Mouse (Mus musculus) heart, embryonic 11.5 days (tissue): Measurements from ENCODE around the gene Anapc2. TPM values are rescaled to one million over a fixed set of nuclear protein-coding genes. Genes with fewer than 3 reads are reported as not detected.
A peak's percentile ranks its signal among the peaks of the same experiment; 100 is the strongest.

Experiments
- ATAC-seq: fragments of 200-750 bp; cut with Nextera tagmentation; replicated peaks from 2 replicates; pipeline ENCODE4 v1.8.0; 2017; ENCODE audit warnings: moderate library complexity; ENCODE audit not compliant: insufficient number of reproducible peaks, low FRiP score, low TSS enrichment
- H3K27ac ChIP-seq: fragments of 300-500 bp; sonication (generic); 2 replicates; pipeline ENCODE4 v1.5.1; 2014; ENCODE audit warnings: mild to moderate bottlenecking, low read depth, low read length
- H3K27me3 ChIP-seq: fragments of 300-500 bp; sonication (generic); 2 replicates; pipeline ENCODE4 v1.6.1; 2014; ENCODE audit warnings: mild to moderate bottlenecking, low read length, mixed read lengths; ENCODE audit not compliant: control insufficient read depth, insufficient read depth
- H3K36me3 ChIP-seq: fragments of 300-500 bp; sonication (generic); 2 replicates; pipeline ENCODE4 v1.6.1; 2014; ENCODE audit warnings: mild to moderate bottlenecking, low read length, moderate library complexity, mixed read lengths; ENCODE audit not compliant: control insufficient read depth, insufficient read depth
- H3K4me1 ChIP-seq: fragments of 300-500 bp; sonication (generic); 2 replicates; pipeline ENCODE4 v1.6.1; 2014; ENCODE audit warnings: low read length; ENCODE audit not compliant: control insufficient read depth, insufficient read depth
- H3K4me2 ChIP-seq: fragments of 300-500 bp; sonication (generic); 2 replicates; pipeline ENCODE4 v1.6.1; 2014; ENCODE audit warnings: mild to moderate bottlenecking, moderate library complexity
- H3K4me3 ChIP-seq: fragments of 300-500 bp; sonication (generic); 2 replicates; pipeline ENCODE4 v1.5.1; 2014; ENCODE audit warnings: low read depth, low read length
- H3K9ac ChIP-seq: fragments of 300-500 bp; sonication (generic); 2 replicates; pipeline ENCODE4 v1.6.1; 2014; ENCODE audit warnings: mild to moderate bottlenecking, low read depth, low read length, moderate library complexity
- H3K9me3 ChIP-seq: fragments of 300-500 bp; sonication (generic); replicated peaks from 2 replicates; pipeline ENCODE4 v1.6.1; 2016; ENCODE audit warnings: low read length; ENCODE audit not compliant: control insufficient read depth
- WGBS: fragments of 180-500 bp; shearing (Covaris S2); extraction: QIAGEN DNeasy Blood & Tissue Kit; methylation state at CpG from one replicate; pipeline ENCODE4 v1.1.7; 2014; ENCODE audit not compliant: insufficient replicate concordance; 5-methylcytosine and 5-hydroxymethylcytosine counted together
- polyA plus RNA-seq: library from polyadenylated mRNA; unstranded; fragments of >200 nt; fragmentation: Nextera tagmentation; extraction: Ambion mirVana; gene quantifications from 2 replicates; pipeline ENCODE4 v1.2.1, GENCODE M21; 2014

Anapc2 gene
- polyA plus RNA-seq, 1 experiment from 2014 or later, result 73.0 TPM

DNA sequence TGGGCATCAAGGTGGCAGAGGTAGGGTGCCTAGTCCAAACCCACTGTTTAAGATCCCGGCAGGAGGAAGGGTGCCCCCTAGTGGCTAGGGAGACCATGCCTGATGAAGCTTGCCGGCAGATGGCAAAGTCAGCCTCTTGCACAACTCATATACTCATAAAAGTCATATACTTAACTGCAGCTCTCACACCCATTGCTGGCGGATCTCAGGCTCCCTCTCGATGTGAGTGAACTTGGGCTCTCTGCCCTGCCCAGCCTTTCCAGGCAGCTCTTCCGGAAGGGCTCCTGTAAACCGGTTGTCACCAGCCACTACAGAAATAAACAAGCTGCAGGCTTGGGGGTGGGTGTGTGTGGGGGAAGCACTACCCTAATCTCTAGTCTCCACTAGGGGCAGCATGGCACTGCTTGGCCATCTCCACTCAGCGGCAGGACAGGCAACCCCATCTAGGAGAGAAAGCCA, 43.8 kb upstream of the Anapc2 start:
- Histone ChIP-seq H3K9me3 (no peaks in the 10 kb centered on the region), H3K27ac (peak overlapping the region; percentile 59), H3K4me3 (peak overlapping the region; percentile 34), H3K4me1 (peaks cover 12% of the 10 kb centered on the region), H3K36me3 (no peaks in the 10 kb centered on the region), H3K9ac (peak overlapping the region; percentile 58; the same call in 1 of the 2 replicates), H3K27me3 (peaks cover 24% of the 10 kb centered on the region; the same call in 1 of the 2 replicates), H3K4me2 (peak overlapping the region; percentile 63)
- no peak for ATAC-seq
- WGBS, result under 1% methylated on average over 7 of the region's 7 CpGs

DNA sequence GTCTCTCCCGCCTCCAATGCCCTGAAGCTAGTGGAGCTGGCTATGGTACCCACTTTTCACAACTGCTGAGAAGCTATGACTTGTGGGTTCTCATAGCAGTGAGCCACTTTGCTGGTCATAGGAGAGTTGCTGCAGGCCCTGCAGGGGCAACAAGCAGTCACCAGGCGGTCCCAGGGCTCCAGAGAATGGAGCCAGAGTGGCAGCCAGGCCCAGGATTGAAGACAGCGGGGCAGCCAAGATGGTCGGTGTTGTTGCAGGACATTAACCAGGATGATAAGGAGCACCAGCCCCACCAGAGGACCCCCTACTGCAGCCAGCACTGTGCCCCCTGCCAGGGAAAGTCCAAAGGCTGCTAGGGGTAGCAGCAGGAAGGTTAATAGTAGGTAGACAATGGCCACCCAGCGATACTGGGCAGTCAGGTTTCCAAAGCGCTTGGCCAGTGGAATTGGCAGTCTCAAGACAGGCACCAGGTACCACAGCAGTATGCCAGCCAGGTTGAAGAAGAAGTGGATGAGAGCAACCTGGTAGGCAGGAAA, 43.2 kb upstream of the Anapc2 start:
- Histone ChIP-seq H3K27ac (no peak overlapping the region), H3K27me3 (peaks cover 24% of the 10 kb centered on the region; the same call in 1 of the 2 replicates), H3K36me3 (no peaks in the 10 kb centered on the region), H3K9me3 (no peaks in the 10 kb centered on the region), H3K4me2 (peak overlapping the region; percentile 63), H3K4me3 (peak overlapping the region; percentile 34; the same call in 1 of the 2 replicates), H3K4me1 (peaks cover 8% of the 10 kb centered on the region; the same call in 1 of the 2 replicates), H3K9ac (peak overlapping the region; percentile 34; the same call in 1 of the 2 replicates)
- WGBS, result 65% methylated on average over 6 of the region's 6 CpGs
- ATAC-seq, result no peak

DNA sequence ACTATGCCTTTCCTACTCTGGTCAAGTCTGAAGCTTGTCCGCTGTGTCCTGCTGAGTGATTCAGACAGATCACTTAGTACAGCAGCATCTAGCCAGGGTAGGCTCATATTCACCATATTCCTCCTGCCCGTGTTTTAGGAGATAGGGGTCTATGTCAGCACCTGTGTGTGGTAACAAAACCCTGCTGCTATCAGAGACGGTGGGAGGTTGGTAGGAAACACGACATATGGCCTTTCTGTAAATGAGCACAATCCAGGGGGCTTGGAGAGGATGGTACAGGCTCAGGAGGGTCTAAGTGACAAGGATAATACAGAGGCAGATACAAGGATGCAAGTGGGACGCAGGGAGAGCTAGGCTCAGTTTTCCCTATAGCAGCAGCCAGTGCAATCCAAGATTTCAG, 42.7 kb upstream of the Anapc2 start:
- Histone ChIP-seq H3K4me2 (no peak overlapping the region), H3K4me3 (no peak overlapping the region), H3K27ac (no peak overlapping the region), H3K4me1 (peaks cover 8% of the 10 kb centered on the region; the same call in 1 of the 2 replicates), H3K9ac (no peak overlapping the region), H3K9me3 (no peaks in the 10 kb centered on the region), H3K27me3 (peaks cover 24% of the 10 kb centered on the region; the same call in 1 of the 2 replicates), H3K36me3 (no peaks in the 10 kb centered on the region)
- WGBS, result 69% methylated on average over 5 of the region's 5 CpGs
- ATAC-seq, result no peak

DNA sequence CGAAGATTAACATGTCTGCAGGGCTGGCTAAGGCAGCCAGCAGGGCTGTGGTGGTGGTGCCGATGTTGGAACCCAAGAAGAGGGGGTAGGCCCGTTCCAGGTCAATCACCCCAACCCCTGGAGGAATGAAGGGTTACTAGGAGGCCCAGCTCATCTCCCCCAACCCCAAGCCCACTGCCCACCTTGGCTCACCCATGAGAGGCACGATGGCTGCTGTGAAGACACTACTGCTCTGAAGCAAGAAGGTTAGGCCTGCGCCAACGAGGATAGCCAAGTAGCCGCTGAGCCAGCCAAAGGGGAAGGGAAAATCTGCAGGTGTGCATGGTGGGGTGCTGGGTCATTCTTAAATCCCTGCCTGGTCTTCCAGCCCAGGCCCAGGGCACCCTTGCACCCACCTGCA, 41.7 kb upstream of the Anapc2 start:
- H3K9ac ChIP-seq, result no peak overlapping the region

DNA sequence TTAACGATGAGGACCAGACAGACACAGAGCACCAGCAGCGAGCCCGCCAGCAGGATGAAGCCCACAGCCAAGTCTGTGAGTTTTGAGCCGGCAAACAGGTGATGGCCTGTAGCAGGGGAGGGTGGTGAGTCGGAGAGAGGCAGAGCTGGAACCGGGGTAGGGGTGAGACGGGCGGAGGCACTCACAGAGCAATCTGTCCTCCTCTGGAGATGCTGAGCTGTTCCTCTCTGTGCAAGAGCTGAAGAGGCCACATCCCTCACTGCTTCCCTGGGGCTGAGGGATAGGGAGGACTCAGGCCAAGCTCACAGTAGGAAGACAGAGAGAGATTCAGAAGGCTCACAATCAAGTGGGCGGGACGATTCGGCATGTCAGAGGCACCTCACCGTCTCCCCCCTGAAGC, 41.2 kb upstream of the Anapc2 start:
- no peak overlapping the region for H3K27ac ChIP-seq
- H3K4me3 ChIP-seq, result no peak overlapping the region
- WGBS, result 54% methylated on average over 12 of the region's 12 CpGs
- H3K36me3 ChIP-seq, result no peaks in the 10 kb centered on the region
- H3K27me3 ChIP-seq, result peaks cover 31% of the 10 kb centered on the region
- no peak for ATAC-seq
- no peaks in the 10 kb centered on the region for H3K9me3 ChIP-seq
- peaks cover 4% of the 10 kb centered on the region; the same call in 1 of the 2 replicates for H3K4me1 ChIP-seq
- H3K9ac ChIP-seq, result no peak overlapping the region
- no peak overlapping the region for H3K4me2 ChIP-seq

More for the DNA sequence above, 41.7 kb upstream of the Anapc2 start:
- no peak for ATAC-seq
- H3K4me1 ChIP-seq, result peaks cover 7% of the 10 kb centered on the region; the same call in 1 of the 2 replicates
- H3K4me3 ChIP-seq, result no peak overlapping the region
- H3K27ac ChIP-seq, result no peak overlapping the region
- WGBS, result 84% methylated on average over 7 of the region's 7 CpGs
- no peak overlapping the region for H3K4me2 ChIP-seq
- H3K9me3 ChIP-seq, result no peaks in the 10 kb centered on the region
- H3K36me3 ChIP-seq, result no peaks in the 10 kb centered on the region
- peaks cover 31% of the 10 kb centered on the region for H3K27me3 ChIP-seq

DNA sequence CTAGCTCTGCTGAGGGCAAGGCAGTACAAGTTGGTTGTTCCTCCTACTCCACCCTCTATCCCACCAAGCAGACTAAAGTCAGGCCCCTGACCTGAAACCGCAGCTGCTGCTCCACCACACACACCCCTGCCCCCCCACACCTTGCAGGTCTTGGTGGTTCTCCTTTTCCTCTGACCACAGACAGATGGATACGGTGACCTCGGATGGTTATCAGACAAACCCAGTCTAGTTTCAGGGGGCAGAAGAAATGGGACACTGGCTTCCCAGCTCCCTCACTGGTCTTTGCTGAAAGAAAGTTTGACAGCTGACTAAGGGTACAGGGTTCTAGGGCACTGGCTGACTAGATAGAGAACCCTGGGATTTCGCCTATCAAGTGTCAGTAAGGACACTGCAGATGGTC, 38.9 kb upstream of the Anapc2 start:
- Histone ChIP-seq H3K27me3 (peaks cover 31% of the 10 kb centered on the region), H3K4me3 (no peak overlapping the region), H3K4me2 (no peak overlapping the region), H3K36me3 (no peaks in the 10 kb centered on the region), H3K9me3 (no peaks in the 10 kb centered on the region), H3K27ac (no peak overlapping the region), H3K9ac (no peak overlapping the region), H3K4me1 (peaks cover 4% of the 10 kb centered on the region; the same call in 1 of the 2 replicates)
- ATAC-seq, result no peak
- WGBS, result 77% methylated on average over 4 of the region's 4 CpGs

DNA sequence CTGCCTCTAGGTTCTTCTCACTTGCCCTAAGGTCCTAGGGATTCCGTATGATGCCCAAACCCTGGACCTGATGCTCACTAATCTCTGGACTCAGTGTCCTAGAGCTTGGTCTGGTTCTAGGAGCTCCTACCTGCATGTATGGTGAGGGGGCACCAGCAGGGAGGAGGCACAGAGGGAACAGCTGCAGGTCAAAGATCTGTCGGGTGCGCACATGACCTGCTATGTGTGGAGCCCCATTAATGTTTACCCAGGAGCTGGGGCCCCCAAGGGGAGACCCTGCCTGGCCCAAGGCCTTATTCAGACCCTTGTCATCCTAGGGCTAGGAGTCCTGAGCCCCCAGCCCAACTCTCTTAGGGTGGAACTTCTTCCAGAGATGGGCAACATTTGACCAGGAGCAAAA, 38.2 kb upstream of the Anapc2 start, which contains the start of gene Slc34a3:
Slc34a3 (minus strand) TSS at position 315 of the 400 bp plus-strand sequence.
- no peaks in the 10 kb centered on the region for H3K9me3 ChIP-seq
- 94% methylated on average over 3 of the region's 3 CpGs for WGBS
- no peaks in the 10 kb centered on the region for H3K36me3 ChIP-seq
- ATAC-seq, result no peak
- no peak within 1 kb of the TSS for H3K4me3 ChIP-seq
- no peak within 1 kb of the TSS for H3K4me2 ChIP-seq
- H3K27me3 ChIP-seq, result peaks cover 31% of the 10 kb centered on the region
- no peak within 1 kb of the TSS for H3K9ac ChIP-seq
- no peak within 1 kb of the TSS for H3K27ac ChIP-seq
- peaks cover under 1% of the 10 kb centered on the region; the same call in 1 of the 2 replicates for H3K4me1 ChIP-seq

DNA sequence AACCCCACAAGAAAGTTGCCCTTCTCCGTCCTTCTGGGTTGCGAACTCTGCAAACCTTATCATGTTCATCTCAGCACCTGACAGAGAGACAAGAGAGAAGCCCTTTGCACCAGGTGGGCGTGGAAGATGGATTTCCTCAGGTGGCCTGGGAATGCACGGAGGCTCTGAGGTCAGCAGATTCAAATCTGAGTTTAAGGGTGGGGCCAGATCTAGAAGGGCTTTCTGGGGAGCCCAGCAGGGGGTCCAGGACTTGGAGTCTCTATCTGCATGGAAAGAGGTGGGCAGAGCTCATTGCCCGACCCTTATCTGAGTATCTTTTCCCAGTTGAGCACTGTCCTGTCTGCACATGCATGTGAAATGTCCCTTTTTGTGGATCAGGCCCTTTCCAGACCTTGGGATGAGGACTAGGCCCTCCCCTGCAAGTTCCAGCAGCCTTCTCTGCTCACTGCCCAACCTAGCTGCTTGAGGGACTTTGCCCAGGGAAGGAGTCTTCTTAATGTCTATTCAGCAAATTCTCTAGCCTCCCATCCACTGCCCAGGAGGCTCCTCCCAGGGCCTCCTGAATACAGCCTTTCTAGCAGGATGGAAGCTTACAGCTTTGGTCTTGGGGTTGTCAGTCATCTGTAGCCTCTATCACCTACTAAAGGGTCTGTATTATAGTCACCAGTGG, 37.6 kb upstream of the Anapc2 start:
- Histone ChIP-seq H3K9me3 (no peaks in the 10 kb centered on the region), H3K27me3 (peaks cover 25% of the 10 kb centered on the region), H3K4me2 (no peak overlapping the region), H3K27ac (no peak overlapping the region), H3K4me1 (no peaks in the 10 kb centered on the region), H3K36me3 (no peaks in the 10 kb centered on the region), H3K4me3 (no peak overlapping the region), H3K9ac (no peak overlapping the region)
- 57% methylated on average over 5 of the region's 5 CpGs for WGBS
- no peak for ATAC-seq
